Mouse (Mus musculus): Measurements from ENCODE around the gene Clec2l. TPM values are rescaled to one million over a fixed set of nuclear protein-coding genes. Genes with fewer than 3 reads are reported as not detected.

Gene Clec2l
- polyA plus RNA-seq, 1 experiment from 2014 or later: 28.2 TPM

DNA sequence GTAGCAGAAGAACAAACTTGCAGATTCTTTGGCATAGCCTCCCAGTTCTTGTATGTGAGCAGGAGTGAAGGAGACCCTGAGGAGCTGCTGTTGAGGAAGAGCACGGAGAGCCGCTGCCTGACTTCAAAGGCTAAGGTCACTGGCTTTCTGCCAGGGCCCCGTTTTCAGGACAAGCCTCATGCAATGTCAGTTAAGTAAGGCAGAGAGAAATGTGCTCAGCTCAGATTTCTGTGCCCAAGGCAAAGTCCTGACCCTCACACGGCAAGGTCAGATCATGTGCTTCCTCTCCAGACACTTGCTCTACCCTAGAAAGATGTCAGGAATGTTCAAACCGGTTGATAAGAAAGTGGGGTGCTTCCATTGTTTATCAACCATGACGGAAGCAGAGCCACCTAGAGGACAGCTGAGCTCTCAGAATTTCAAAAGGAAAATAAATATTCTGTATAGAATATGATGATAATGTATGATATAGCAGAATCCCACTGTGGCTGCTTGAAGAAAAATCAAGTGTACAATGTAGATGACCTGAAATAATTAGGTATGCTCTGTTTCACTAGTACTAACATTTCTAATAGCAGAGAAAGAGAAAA is 40.0 kb downstream of the Clec2l start:
- 55% methylated on average over 6 of the region's 6 CpGs for WGBS
- no peak overlapping the region for H3K27ac ChIP-seq (ENCODE audit: low read depth, low read length)
- H3K4me2 ChIP-seq (ENCODE audit: low read length): no peak overlapping the region
- H3K4me3 ChIP-seq (ENCODE audit: low read length): no peak overlapping the region
- H3K36me3 ChIP-seq (ENCODE audit: control insufficient read depth, insufficient read depth, low read length): peaks cover 34% of the 10 kb centered on the region
- H3K27me3 ChIP-seq (replicated peaks; ENCODE audit: control insufficient read depth, insufficient read depth, low read length): no peaks in the 10 kb centered on the region
- no peaks in the 10 kb centered on the region for H3K4me1 ChIP-seq (ENCODE audit: control insufficient read depth, insufficient read depth, low read depth, low read length)
- H3K9ac ChIP-seq (ENCODE audit: low read depth, low read length): no peak overlapping the region
- no peak for ATAC-seq
- no peaks in the 10 kb centered on the region for H3K9me3 ChIP-seq (ENCODE audit: control insufficient read depth, low read length)

DNA sequence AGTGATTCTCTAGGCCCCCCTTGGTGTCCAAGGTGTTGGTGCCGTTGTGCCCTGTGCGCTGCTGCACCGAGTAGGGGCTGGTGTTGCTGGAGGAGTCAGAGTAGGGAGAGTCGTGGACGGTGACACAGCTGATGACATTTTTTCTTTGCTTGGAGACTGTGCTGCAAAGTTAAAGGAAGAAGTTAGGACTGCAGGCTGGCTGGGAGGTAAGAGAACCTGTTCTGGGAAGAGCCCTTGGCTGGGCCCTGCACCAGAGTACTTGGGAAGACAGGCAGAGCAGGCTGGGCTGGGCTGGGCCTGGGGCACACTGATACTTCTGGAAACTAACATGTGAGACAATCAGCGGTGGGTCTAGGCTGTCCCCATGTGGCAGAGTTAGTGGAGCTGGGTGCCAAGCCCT is 40.7 kb downstream of the Clec2l start:
- 89% methylated on average over 6 of the region's 6 CpGs for WGBS
- Histone ChIP-seq H3K27ac (ENCODE audit: low read depth, low read length) (no peak overlapping the region), H3K4me3 (ENCODE audit: low read length) (no peak overlapping the region), H3K9ac (ENCODE audit: low read depth, low read length) (0 out of 2 replicates have a peak overlapping the region, but pooled peaks have one; percentile 13), H3K4me2 (ENCODE audit: low read length) (no peak overlapping the region), H3K36me3 (ENCODE audit: control insufficient read depth, insufficient read depth, low read length) (peaks cover 30% of the 10 kb centered on the region), H3K9me3 (ENCODE audit: control insufficient read depth, low read length) (no peaks in the 10 kb centered on the region), H3K4me1 (ENCODE audit: control insufficient read depth, insufficient read depth, low read depth, low read length) (no peaks in the 10 kb centered on the region), H3K27me3 (replicated peaks; ENCODE audit: control insufficient read depth, insufficient read depth, low read length) (no peaks in the 10 kb centered on the region)
- ATAC-seq: peak; percentile 35; the same call in 1 of the 2 replicates

DNA sequence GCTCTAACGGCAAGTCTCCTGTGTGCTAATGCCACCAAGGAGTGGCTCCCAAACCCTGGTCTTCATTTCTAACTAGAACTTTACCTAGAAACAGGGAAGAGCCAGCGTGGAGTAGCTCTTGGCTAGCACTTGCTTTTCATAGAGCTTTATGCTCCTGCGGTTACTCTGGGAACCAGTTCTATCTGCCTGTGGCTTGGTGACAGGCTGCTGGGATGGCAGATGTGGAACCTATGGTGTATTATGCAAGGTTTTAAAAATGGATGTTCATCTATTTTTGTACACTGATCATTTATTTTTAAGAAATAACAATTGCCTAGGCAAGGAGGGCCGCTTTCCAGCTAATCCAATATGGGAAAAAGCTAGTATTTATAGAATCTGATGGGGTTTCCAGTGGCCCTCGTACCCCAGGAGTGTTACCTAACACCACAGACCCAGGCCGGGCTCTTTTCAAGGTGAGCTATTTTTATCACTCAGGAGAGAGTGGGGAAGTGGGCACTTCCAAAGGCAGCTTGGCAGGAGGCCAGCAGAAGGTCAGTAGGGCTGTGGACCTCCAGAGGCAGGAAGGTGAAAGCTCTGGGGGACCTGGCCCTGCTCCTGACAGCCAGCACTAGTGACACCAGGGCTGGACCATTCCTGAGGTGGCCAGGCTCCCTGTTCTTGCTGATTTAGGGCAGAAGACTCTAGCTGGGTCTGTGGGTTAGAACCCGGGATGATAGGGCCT is 41.6 kb downstream of the Clec2l start:
- no peak overlapping the region for H3K4me3 ChIP-seq (ENCODE audit: low read length)
- H3K4me1 ChIP-seq (ENCODE audit: control insufficient read depth, insufficient read depth, low read depth, low read length): no peaks in the 10 kb centered on the region
- no peaks in the 10 kb centered on the region for H3K9me3 ChIP-seq (ENCODE audit: control insufficient read depth, low read length)
- H3K9ac ChIP-seq (ENCODE audit: low read depth, low read length): no peak overlapping the region
- ATAC-seq: no peak
- peaks cover 23% of the 10 kb centered on the region for H3K36me3 ChIP-seq (ENCODE audit: control insufficient read depth, insufficient read depth, low read length)
- H3K4me2 ChIP-seq (ENCODE audit: low read length): no peak overlapping the region
- no peak overlapping the region for H3K27ac ChIP-seq (ENCODE audit: low read depth, low read length)
- WGBS: 88% methylated on average over 7 of the region's 7 CpGs
- H3K27me3 ChIP-seq (replicated peaks; ENCODE audit: control insufficient read depth, insufficient read depth, low read length): no peaks in the 10 kb centered on the region

DNA sequence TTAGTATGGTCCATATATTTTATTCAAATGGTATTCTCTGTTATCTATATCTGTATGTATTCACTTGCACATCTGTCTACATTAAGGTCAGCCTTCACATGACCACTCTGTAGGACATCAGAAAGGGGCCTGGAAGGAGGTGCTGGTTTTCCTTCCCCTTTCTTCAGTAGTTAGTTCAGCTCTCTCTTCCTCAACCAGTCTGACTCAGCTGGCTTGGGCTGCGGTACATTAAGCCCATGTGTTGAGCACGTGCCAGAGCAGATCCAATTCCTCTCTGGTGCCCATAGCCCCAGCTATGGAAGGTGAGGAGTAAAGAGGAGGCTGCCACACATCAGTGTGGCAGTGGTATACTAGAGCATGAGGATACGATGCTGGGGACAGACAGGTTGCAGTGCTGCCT is 47.6 kb downstream of the Clec2l start:
- Histone ChIP-seq H3K9ac (ENCODE audit: low read depth, low read length) (no peak overlapping the region), H3K27me3 (replicated peaks; ENCODE audit: control insufficient read depth, insufficient read depth, low read length) (no peaks in the 10 kb centered on the region), H3K9me3 (ENCODE audit: control insufficient read depth, low read length) (no peaks in the 10 kb centered on the region), H3K4me1 (ENCODE audit: control insufficient read depth, insufficient read depth, low read depth, low read length) (no peaks in the 10 kb centered on the region), H3K27ac (ENCODE audit: low read depth, low read length) (no peak overlapping the region), H3K36me3 (ENCODE audit: control insufficient read depth, insufficient read depth, low read length) (peaks cover 27% of the 10 kb centered on the region), H3K4me3 (ENCODE audit: low read length) (no peak overlapping the region), H3K4me2 (ENCODE audit: low read length) (no peak overlapping the region)
- ATAC-seq: no peak
- 83% methylated on average over 3 of the region's 3 CpGs for WGBS

DNA sequence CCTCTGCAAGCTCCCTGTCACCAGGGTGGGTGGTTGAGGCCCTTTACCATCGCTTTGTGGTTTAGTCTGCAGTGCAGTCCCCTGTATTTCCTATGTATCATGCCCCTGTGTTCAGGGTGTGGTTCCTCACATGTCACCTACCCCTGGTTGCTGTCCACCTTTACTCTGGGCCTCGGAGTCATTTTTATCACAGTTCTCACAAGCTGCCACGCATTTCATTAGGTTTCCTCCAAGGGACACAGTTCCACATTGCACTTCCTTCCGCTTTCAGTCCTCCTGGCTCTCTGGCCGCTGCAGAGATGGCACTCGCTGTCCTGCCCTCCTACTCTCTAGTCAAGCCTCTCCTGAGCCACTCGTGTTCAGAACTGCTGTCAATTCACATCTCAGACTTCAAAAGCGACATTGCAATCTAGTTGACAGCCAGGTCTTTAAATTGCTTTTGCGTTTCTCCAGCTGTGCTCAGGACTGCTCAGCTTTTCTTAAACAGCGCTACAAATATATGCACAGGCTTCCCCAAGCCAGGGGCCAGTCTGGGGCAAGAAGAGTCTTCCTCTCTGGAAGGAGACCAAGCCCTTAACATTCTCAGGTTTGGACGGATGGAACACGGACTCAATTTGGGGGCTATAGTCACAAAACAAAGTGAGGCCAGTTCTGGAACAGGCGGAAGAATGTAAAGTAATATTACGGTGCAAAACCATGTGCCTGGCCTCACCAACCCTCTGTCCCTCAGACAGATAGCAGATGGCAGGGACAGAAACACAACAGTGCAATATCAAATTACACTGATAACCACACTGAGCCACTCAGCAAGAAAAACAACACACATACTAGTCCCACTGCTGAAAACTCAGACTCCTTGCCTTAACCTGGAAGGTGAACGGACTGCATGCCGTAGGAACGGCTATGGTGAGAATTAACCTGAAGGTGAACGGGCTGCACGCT is 51.4 kb downstream of the Clec2l start:
- H3K4me1 ChIP-seq (ENCODE audit: control insufficient read depth, insufficient read depth, low read depth, low read length): no peaks in the 10 kb centered on the region
- no peak overlapping the region for H3K27ac ChIP-seq (ENCODE audit: low read depth, low read length)
- H3K4me3 ChIP-seq (ENCODE audit: low read length): no peak overlapping the region
- ATAC-seq: no peak
- peaks cover 46% of the 10 kb centered on the region for H3K36me3 ChIP-seq (ENCODE audit: control insufficient read depth, insufficient read depth, low read length)
- no peak overlapping the region for H3K9ac ChIP-seq (ENCODE audit: low read depth, low read length)
- no peaks in the 10 kb centered on the region for H3K9me3 ChIP-seq (ENCODE audit: control insufficient read depth, low read length)
- no peak overlapping the region for H3K4me2 ChIP-seq (ENCODE audit: low read length)
- 89% methylated on average over 19 of the region's 19 CpGs for WGBS
- H3K27me3 ChIP-seq (replicated peaks; ENCODE audit: control insufficient read depth, insufficient read depth, low read length): no peaks in the 10 kb centered on the region

DNA sequence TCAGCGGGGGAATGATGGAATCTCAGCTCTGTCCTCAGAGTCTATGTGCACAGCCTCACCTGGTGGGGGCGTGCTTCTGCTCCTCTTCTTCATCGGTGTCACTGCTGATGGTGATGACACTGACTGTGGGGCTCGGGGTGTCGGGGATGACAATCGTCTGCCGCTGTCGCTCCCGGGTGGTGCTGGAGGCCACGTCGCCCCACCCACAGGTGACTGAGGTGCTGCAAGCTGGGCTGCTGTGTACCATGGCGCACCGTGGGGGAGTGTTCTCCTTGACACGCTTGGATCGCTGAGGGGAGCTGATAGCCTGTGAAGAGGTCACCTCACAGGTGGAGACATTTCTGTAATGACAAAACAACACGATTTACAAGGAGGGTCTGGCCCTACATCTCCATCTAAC is 53.0 kb downstream of the Clec2l start:
- no peaks in the 10 kb centered on the region for H3K9me3 ChIP-seq (ENCODE audit: control insufficient read depth, low read length)
- H3K4me3 ChIP-seq (ENCODE audit: low read length): no peak overlapping the region
- H3K4me1 ChIP-seq (ENCODE audit: control insufficient read depth, insufficient read depth, low read depth, low read length): no peaks in the 10 kb centered on the region
- no peak overlapping the region for H3K27ac ChIP-seq (ENCODE audit: low read depth, low read length)
- WGBS: 94% methylated on average over 16 of the region's 16 CpGs
- no peak overlapping the region for H3K9ac ChIP-seq (ENCODE audit: low read depth, low read length)
- H3K4me2 ChIP-seq (ENCODE audit: low read length): no peak overlapping the region
- H3K36me3 ChIP-seq (ENCODE audit: control insufficient read depth, insufficient read depth, low read length): peaks cover 50% of the 10 kb centered on the region
- H3K27me3 ChIP-seq (replicated peaks; ENCODE audit: control insufficient read depth, insufficient read depth, low read length): no peaks in the 10 kb centered on the region
- ATAC-seq: no peak

DNA sequence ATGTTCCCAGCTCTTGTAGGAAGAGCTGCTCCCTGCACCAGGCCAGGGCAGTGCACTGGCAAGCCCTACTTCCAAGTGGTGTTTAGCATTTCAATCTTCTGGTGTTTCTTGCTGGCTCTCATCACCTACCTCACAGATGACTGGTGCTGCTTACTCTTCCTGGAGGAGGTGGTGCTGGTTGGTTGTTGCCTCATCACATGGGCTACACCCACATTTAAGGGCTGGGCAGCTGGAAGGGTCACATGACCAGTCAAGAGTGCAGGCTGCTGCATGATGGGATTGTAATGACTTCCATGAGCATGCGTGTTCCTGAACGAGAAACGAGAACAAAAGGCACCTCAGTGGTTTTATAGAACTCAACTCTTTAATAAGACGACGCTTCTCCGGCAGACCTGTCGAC is 55.8 kb downstream of the Clec2l start:
- Histone ChIP-seq H3K4me3 (ENCODE audit: low read length) (no peak overlapping the region), H3K36me3 (ENCODE audit: control insufficient read depth, insufficient read depth, low read length) (peaks cover 48% of the 10 kb centered on the region), H3K27me3 (replicated peaks; ENCODE audit: control insufficient read depth, insufficient read depth, low read length) (no peaks in the 10 kb centered on the region), H3K4me2 (ENCODE audit: low read length) (no peak overlapping the region), H3K4me1 (ENCODE audit: control insufficient read depth, insufficient read depth, low read depth, low read length) (no peaks in the 10 kb centered on the region), H3K27ac (ENCODE audit: low read depth, low read length) (no peak overlapping the region), H3K9me3 (ENCODE audit: control insufficient read depth, low read length) (no peaks in the 10 kb centered on the region), H3K9ac (ENCODE audit: low read depth, low read length) (no peak overlapping the region)
- 82% methylated on average over 7 of the region's 7 CpGs for WGBS
- no peak for ATAC-seq

DNA sequence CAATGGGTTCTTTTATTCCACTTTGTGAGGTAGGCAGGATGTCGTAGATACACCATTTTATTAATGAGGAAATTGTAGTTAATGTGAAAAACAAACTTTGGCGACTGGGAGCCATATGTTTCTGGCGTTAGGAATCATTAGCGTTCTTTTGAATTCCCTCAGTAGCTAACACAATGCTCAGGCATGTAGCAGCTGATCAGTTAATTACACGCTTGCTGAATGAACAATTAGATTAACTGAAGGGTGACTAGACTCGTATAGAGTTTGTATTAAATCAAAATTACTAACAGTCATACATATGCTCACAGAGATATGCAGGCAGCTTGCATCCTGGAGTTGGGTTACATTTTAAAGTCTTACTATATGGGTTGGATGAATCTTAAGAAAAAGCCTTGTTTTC is 56.4 kb downstream of the Clec2l start:
- H3K36me3 ChIP-seq (ENCODE audit: control insufficient read depth, insufficient read depth, low read length): peaks cover 48% of the 10 kb centered on the region

DNA sequence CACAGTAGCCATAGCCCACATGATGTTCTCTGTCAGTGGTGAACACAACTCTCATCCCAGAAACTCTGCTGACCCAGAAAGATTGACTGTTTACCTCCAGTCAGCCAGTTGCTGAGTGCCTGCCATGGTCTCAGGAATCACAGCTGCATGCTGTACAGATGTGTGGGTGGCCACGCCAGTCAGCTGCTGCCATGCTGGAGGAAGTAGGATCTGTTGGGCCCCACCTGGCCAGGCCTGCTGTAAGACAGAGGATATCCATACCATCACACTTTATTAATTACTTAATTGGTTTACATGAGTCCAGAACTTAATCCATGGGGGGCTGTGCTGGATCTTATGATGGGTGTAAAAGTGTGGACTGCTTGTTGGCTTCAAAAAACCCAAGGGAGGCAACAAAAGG is 58.5 kb downstream of the Clec2l start:
- Histone ChIP-seq H3K27me3 (replicated peaks; ENCODE audit: control insufficient read depth, insufficient read depth, low read length) (no peaks in the 10 kb centered on the region), H3K9me3 (ENCODE audit: control insufficient read depth, low read length) (no peaks in the 10 kb centered on the region), H3K9ac (ENCODE audit: low read depth, low read length) (no peak overlapping the region), H3K4me1 (ENCODE audit: control insufficient read depth, insufficient read depth, low read depth, low read length) (no peaks in the 10 kb centered on the region), H3K4me2 (ENCODE audit: low read length) (no peak overlapping the region), H3K27ac (ENCODE audit: low read depth, low read length) (no peak overlapping the region), H3K4me3 (ENCODE audit: low read length) (no peak overlapping the region), H3K36me3 (ENCODE audit: control insufficient read depth, insufficient read depth, low read length) (peaks cover 30% of the 10 kb centered on the region)
- WGBS: 95% methylated on average over 1 of the region's 1 CpGs
- ATAC-seq: no peak

More for the DNA sequence above, 56.4 kb downstream of the Clec2l start:
- Histone ChIP-seq H3K4me1 (ENCODE audit: control insufficient read depth, insufficient read depth, low read depth, low read length) (no peaks in the 10 kb centered on the region), H3K9ac (ENCODE audit: low read depth, low read length) (no peak overlapping the region), H3K4me3 (ENCODE audit: low read length) (no peak overlapping the region), H3K9me3 (ENCODE audit: control insufficient read depth, low read length) (no peaks in the 10 kb centered on the region), H3K27me3 (replicated peaks; ENCODE audit: control insufficient read depth, insufficient read depth, low read length) (no peaks in the 10 kb centered on the region), H3K4me2 (ENCODE audit: low read length) (no peak overlapping the region), H3K27ac (ENCODE audit: low read depth, low read length) (no peak overlapping the region)
- 27% methylated on average over 6 of the region's 6 CpGs for WGBS
- ATAC-seq: no peak

Measured in hindbrain, embryonic 16.5 days (tissue).